Mouse (Mus musculus): ENCODE measurements around the gene Clec4d. TPM values are rescaled to one million over a fixed set of nuclear protein-coding genes. Genes with fewer than 3 reads are reported as not detected.
"Not testable (repeated sequence)": the region's sequence is repeated elsewhere in the genome, so short reads cannot be mapped to it uniquely, and the experiment has no call there.

Gene Clec4d
- polyA plus RNA-seq, 1 experiment from 2014 or later, result not detected

- Histone ChIP-seq H3K4me1 (ENCODE audit: control insufficient read depth, insufficient read depth, low read length) (no peaks in the 10 kb centered on the region), H3K4me3 (replicated peaks; ENCODE audit: low read depth, low read length) (no peak overlapping the region), H3K27me3 (ENCODE audit: control insufficient read depth, insufficient read depth, low read length) (no peaks in the 10 kb centered on the region), H3K36me3 (ENCODE audit: control insufficient read depth, insufficient read depth, low read length) (no peaks in the 10 kb centered on the region), H3K27ac (replicated peaks; ENCODE audit: low read depth, low read length) (no peak overlapping the region), H3K9me3 (ENCODE audit: control insufficient read depth, low read length) (no peaks in the 10 kb centered on the region), H3K4me2 (ENCODE audit: low read length) (no peak overlapping the region), H3K9ac (replicated peaks; ENCODE audit: low read length) (no peak overlapping the region)
- ATAC-seq (ENCODE audit: low FRiP score, low TSS enrichment) (no peak), DNase-seq (no peak)
- 96% methylated on average over 1 of the region's 1 CpGs for WGBS
These were observed 31.0 kb downstream of the Clec4d start for GRCm38 (mm10) chr6:123292751-123293400.

GRCm38 (mm10) chr6:123293509-123293908, 31.6 kb downstream of the Clec4d start:
- not testable (repeated sequence) for DNase-seq; H3K27ac ChIP-seq (replicated peaks; ENCODE audit: low read depth, low read length); ATAC-seq (ENCODE audit: low FRiP score, low TSS enrichment); H3K4me1 ChIP-seq (ENCODE audit: control insufficient read depth, insufficient read depth, low read length); H3K4me3 ChIP-seq (replicated peaks; ENCODE audit: low read depth, low read length); H3K9me3 ChIP-seq (ENCODE audit: control insufficient read depth, low read length); H3K4me2 ChIP-seq (ENCODE audit: low read length); H3K9ac ChIP-seq (replicated peaks; ENCODE audit: low read length); H3K27me3 ChIP-seq (ENCODE audit: control insufficient read depth, insufficient read depth, low read length); H3K36me3 ChIP-seq (ENCODE audit: control insufficient read depth, insufficient read depth, low read length)
- 89% methylated on average over 11 of the region's 11 CpGs for WGBS

GRCm38 (mm10) chr6:123296687-123297086, 34.8 kb downstream of the Clec4d start:
- no peak overlapping the region for H3K4me2 ChIP-seq (ENCODE audit: low read length)
- no peaks in the 10 kb centered on the region for H3K9me3 ChIP-seq (ENCODE audit: control insufficient read depth, low read length)
- H3K4me1 ChIP-seq (ENCODE audit: control insufficient read depth, insufficient read depth, low read length), result no peaks in the 10 kb centered on the region
- DNase-seq (no peak), ATAC-seq (ENCODE audit: low FRiP score, low TSS enrichment) (no peak)
- no peaks in the 10 kb centered on the region for H3K36me3 ChIP-seq (ENCODE audit: control insufficient read depth, insufficient read depth, low read length)
- WGBS, result 65% methylated on average over 1 of the region's 1 CpGs
- no peak overlapping the region for H3K27ac ChIP-seq (replicated peaks; ENCODE audit: low read depth, low read length)
- no peak overlapping the region for H3K4me3 ChIP-seq (replicated peaks; ENCODE audit: low read depth, low read length)
- H3K9ac ChIP-seq (replicated peaks; ENCODE audit: low read length), result no peak overlapping the region
- H3K27me3 ChIP-seq (ENCODE audit: control insufficient read depth, insufficient read depth, low read length), result no peaks in the 10 kb centered on the region

- not testable (repeated sequence) for DNase-seq; H3K36me3 ChIP-seq (ENCODE audit: control insufficient read depth, insufficient read depth, low read length); H3K4me3 ChIP-seq (replicated peaks; ENCODE audit: low read depth, low read length); H3K27ac ChIP-seq (replicated peaks; ENCODE audit: low read depth, low read length); ATAC-seq (ENCODE audit: low FRiP score, low TSS enrichment); H3K4me2 ChIP-seq (ENCODE audit: low read length); H3K9ac ChIP-seq (replicated peaks; ENCODE audit: low read length); H3K9me3 ChIP-seq (ENCODE audit: control insufficient read depth, low read length); H3K27me3 ChIP-seq (ENCODE audit: control insufficient read depth, insufficient read depth, low read length); H3K4me1 ChIP-seq (ENCODE audit: control insufficient read depth, insufficient read depth, low read length)
- 92% methylated on average over 7 of the region's 7 CpGs for WGBS
These were observed 44.4 kb downstream of the Clec4d start for GRCm38 (mm10) chr6:123306315-123306714.

- Histone ChIP-seq H3K27me3 (ENCODE audit: control insufficient read depth, insufficient read depth, low read length) (no peaks in the 10 kb centered on the region), H3K36me3 (ENCODE audit: control insufficient read depth, insufficient read depth, low read length) (no peaks in the 10 kb centered on the region), H3K4me3 (replicated peaks; ENCODE audit: low read depth, low read length) (no peak within 1 kb of the TSS), H3K9me3 (ENCODE audit: control insufficient read depth, low read length) (no peaks in the 10 kb centered on the region), H3K27ac (replicated peaks; ENCODE audit: low read depth, low read length) (no peak within 1 kb of the TSS), H3K4me2 (ENCODE audit: low read length) (no peak within 1 kb of the TSS), H3K9ac (replicated peaks; ENCODE audit: low read length) (no peak within 1 kb of the TSS), H3K4me1 (ENCODE audit: control insufficient read depth, insufficient read depth, low read length) (no peaks in the 10 kb centered on the region)
- no peak for ATAC-seq (ENCODE audit: low FRiP score, low TSS enrichment)
- no peak for DNase-seq
- WGBS, result 93% methylated on average over 2 of the region's 2 CpGs
These were observed 46.1 kb downstream of the Clec4d start, which contains the start of gene Vmn2r19 for GRCm38 (mm10) chr6:123308033-123308432. Gene Vmn2r19, plus strand, starts transcription at chr6:123308333.

Other genes starting within 250 kb of the Clec4d start
- gene Clec4b1, start 212.1 kb upstream of the Clec4d start, polyA plus RNA-seq (2014; fragmentation: Nextera tagmentation; extraction: Ambion mirVana), result not detected in 2 replicates
- 3.7 TPM in 1 of 2 replicates, not detected in the other for gene Clec4a2, start 155.7 kb upstream of the Clec4d start, polyA plus RNA-seq (2014; fragmentation: Nextera tagmentation; extraction: Ambion mirVana)
- gene Clec4b2, start 89.2 kb upstream of the Clec4d start, polyA plus RNA-seq (2014; fragmentation: Nextera tagmentation; extraction: Ambion mirVana), result not detected in 2 replicates
- 2.6 TPM in 1 of 2 replicates, not detected in the other for gene Clec4n, start 32.3 kb upstream of the Clec4d start, polyA plus RNA-seq (2014; fragmentation: Nextera tagmentation; extraction: Ambion mirVana)
- gene Clec4e, start 27.8 kb downstream of the Clec4d start, polyA plus RNA-seq (2014; fragmentation: Nextera tagmentation; extraction: Ambion mirVana), result not detected in 2 replicates
- not detected in 2 replicates for gene Vmn2r19, start 46.2 kb downstream of the Clec4d start, polyA plus RNA-seq (2014; fragmentation: Nextera tagmentation; extraction: Ambion mirVana)
- not detected in 2 replicates for gene Vmn2r20, start 156.0 kb downstream of the Clec4d start, polyA plus RNA-seq (2014; fragmentation: Nextera tagmentation; extraction: Ambion mirVana)

Measured in midbrain, embryonic 14.5 days (tissue).